Mouse (Mus musculus) myocyte (in vitro differentiated cells): ENCODE results near the gene Mtfr1l.

Source experiments
- CEBPB ChIP-seq: IDR thresholded peaks from 2 replicates; pipeline ENCODE4 v1.6.1; 2011; ENCODE audit warnings: mild to moderate bottlenecking, moderate library complexity; ENCODE audit not compliant: poor library complexity, insufficient read depth, severe bottlenecking
- MAX ChIP-seq: IDR thresholded peaks from one replicate; pipeline ENCODE4 v1.6.1; 2011; ENCODE audit warnings: low read depth, mild to moderate bottlenecking, control low read depth
- POLR2A ChIP-seq: IDR thresholded peaks from one replicate; pipeline ENCODE4 v1.6.1; 2011; ENCODE audit warnings: low read depth, mild to moderate bottlenecking, control low read depth, moderate library complexity; ENCODE audit not compliant: insufficient read length
- POLR2AphosphoS2 ChIP-seq: IDR thresholded peaks from one replicate; pipeline ENCODE4 v1.6.1; 2011; ENCODE audit warnings: low read depth, control low read depth; ENCODE audit not compliant: insufficient read length
- REST ChIP-seq: IDR thresholded peaks from one replicate; pipeline ENCODE4 v1.6.1; 2011; ENCODE audit warnings: mild to moderate bottlenecking, control low read depth, moderate library complexity; ENCODE audit not compliant: insufficient read depth, insufficient read length
- SRF ChIP-seq: IDR thresholded peaks from one replicate; pipeline ENCODE4 v1.6.1; 2011; ENCODE audit warnings: low read depth; ENCODE audit not compliant: control insufficient read depth, insufficient read length
- TCF12 ChIP-seq: IDR thresholded peaks from one replicate; pipeline ENCODE4 v1.6.1; 2011; ENCODE audit warnings: mild to moderate bottlenecking, control low read depth; ENCODE audit not compliant: poor library complexity, insufficient read depth, severe bottlenecking
- USF1 ChIP-seq: IDR thresholded peaks from one replicate; pipeline ENCODE4 v1.6.1; 2011; ENCODE audit warnings: low read depth, mild to moderate bottlenecking, control low read depth, moderate library complexity

GRCm38 (mm10) chr4:134564093-134564492 lies 28.9 kb upstream of the Mtfr1l start:
- no peak for TF ChIP-seq POLR2A
- TF ChIP-seq MAX: no peak
- TF ChIP-seq SRF: no peak
- TF ChIP-seq USF1: no peak
- no peak for TF ChIP-seq POLR2AphosphoS2
- TF ChIP-seq CEBPB: no peak
- no peak for TF ChIP-seq REST
- no peak for TF ChIP-seq TCF12
